Mouse (Mus musculus): ENCODE data around the gene Morc1. TPM values are rescaled to one million over a fixed set of nuclear protein-coding genes. Genes with fewer than 3 reads are reported as not detected.
A peak's percentile ranks its signal among the peaks of the same experiment; 100 is the strongest.

Morc1 gene
- under 1 TPM in 1 of 2 experiments, not detected in 1; 0.25 TPM for total RNA-seq (2021)
- long read RNA-seq, experiment 1 = 0 reads
- long read RNA-seq, experiment 2, partial matches to known transcripts = 0 of 1 reads
- long read RNA-seq, experiment 2, other reads (novel, unspliced or antisense) = 1 of 1 reads

DNA sequence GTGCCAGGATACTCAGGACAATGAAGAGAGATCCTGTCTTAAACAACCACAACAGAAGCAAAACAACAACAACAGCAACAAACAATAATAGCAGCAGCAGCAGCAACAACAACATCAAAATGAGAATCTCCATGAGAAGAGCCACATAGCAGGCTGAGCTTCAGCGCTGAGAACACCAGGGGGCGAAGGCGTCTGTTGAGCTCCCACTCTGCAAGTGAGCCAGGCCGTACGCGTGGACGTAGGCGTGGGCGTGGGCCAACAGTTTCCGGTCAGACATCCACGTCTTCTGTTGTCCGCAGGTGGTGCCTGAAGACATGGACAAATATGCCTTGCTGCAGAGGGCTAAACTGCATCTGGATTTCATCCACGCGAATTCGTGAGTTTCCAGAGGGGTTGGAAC is at the start of gene Morc1:
Gene Morc1 (plus strand): TSS at position 211 of the 400 bp plus-strand sequence.
- no peak for DNase-seq (ENCODE audit: low spot score in 2 of 2)

GRCm38 (mm10) chr16:48383582-48384257 is 47.3 kb upstream of the Morc1 start:
- no peak for DNase-seq (ENCODE audit: low spot score in 2 of 2)

- DNase-seq (ENCODE audit: low spot score in 2 of 2) = peak; percentile 19 to 65
These were observed 44.1 kb upstream of the Morc1 start for GRCm38 (mm10) chr16:48386982-48387381.

GRCm38 (mm10) chr16:48395278-48395677 is 35.8 kb upstream of the Morc1 start:
- no peak for DNase-seq (ENCODE audit: low spot score in 2 of 2)

- DNase-seq (ENCODE audit: low spot score in 2 of 2) = no peak
These were observed 28.1 kb upstream of the Morc1 start for GRCm38 (mm10) chr16:48402963-48403362.

DNA sequence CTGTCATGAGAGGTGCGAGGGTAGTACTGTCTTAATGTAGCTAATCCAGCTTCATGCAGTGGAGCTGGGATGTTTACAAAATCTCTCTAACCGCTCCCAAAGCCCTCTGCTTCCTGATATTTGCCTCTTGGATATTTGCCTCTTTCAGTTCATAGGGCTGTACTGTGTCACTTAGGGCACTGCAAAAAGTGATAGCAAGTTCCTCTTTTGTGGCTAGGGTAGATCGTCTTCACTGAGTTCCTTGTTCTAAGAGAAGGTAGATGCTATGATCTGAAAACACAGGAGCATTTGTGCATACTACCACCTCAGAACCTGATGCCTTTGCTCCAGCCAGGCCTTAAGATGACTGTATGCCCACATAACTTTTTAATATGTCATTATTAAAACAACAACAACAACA is 27.6 kb upstream of the Morc1 start:
- no peak for DNase-seq (ENCODE audit: low spot score in 2 of 2)

DNA sequence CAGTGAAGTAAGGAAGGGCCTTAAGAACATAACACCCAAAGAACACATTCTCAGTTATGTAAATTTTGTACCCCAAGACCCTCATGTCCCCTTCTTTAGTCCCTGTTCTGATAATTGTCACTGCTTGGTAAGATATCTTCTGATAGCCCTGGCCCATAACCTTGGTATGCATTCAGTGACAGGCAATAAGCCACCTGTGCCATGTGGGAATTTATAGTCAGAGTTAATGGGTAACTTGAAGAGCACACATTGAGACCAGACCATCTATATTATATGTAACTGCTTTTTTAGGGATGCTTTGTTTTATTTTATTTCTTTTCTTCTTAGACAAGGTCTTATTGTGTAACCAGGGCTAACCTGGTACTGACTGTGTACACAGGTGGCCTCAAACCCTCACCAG is 27.0 kb upstream of the Morc1 start:
- no peak for DNase-seq (ENCODE audit: low spot score in 2 of 2)

DNA sequence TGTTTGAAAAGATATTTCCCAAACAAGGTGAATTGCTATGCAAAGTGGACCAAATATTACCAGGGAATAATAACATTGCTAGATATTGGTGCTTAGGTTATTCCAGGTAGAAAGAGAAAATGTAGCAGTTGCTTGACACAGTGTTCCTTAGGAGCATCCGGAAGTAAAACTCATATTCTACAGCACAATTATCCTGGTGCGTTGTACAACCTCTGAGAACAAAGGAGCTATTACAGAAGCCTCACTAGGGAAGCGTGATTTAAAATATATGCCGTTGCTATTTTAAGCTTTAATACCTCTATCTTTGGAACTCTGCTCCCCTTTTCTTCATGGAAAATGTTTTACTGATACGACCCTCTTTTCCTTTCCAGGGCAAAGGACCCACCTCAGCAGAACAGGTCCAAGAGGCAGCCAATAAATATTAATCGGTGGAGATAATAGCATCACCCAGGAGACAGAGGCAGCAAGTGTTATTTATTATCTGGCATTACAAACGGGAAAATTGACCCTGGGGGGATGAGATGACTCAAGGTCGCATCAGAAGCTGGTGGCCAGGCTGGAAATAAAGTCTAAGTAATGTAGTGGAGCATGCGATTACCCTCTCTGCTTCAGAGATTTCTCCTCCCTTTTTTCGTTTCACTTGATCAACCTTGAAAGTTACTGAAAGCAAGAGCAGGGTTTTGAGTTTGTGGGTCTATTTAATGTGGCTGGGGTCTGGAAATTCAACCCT is 25.2 kb upstream of the Morc1 start:
- DNase-seq (ENCODE audit: low spot score in 2 of 2) = no peak

- DNase-seq (ENCODE audit: low spot score in 2 of 2) = no peak
These were observed 21.5 kb upstream of the Morc1 start for GRCm38 (mm10) chr16:48409580-48409979.

GRCm38 (mm10) chr16:48410125-48410524 is 20.9 kb upstream of the Morc1 start:
- no peak for DNase-seq (ENCODE audit: low spot score in 2 of 2)

DNA sequence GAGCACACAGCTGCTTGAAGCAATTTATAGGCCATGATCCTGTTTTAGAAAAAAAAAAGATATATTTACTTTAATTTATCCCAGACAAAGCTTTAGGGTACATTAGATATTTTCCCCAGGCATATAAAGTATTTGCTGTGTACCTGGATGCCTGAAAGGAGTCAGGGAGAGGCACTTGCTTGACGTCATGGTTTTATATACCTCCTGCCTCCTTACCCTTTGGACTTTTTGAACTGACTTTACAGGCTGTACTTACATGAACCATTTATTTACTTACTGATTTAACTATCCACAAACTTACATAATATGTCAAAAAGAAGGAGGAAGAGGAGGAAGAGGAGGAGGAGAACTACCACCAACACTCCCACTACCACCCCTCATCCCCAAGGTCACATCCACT is 18.8 kb upstream of the Morc1 start, which contains the start of gene Gm5485:
Gene Gm5485 (minus strand): TSS at position 171 of the 400 bp plus-strand sequence.
- DNase-seq (ENCODE audit: low spot score in 2 of 2) = no peak

DNA sequence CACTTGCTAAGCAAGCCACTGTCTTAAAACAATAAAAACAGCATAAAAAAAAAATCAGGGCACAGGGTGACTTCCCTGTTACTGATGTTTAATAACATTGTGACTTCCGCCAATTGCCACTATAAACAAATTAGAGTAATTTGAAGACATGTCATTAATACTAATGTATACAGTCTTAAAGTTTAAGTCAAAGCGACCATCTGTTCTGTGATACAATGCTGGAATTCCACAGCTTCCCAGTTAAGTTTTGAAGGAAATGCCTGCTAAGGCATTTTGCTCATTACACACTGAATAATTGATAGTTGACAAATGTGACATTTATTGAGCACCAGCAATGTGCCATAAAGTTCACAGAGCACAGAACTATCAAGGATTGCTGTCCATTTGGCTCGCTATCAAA is 12.5 kb upstream of the Morc1 start:
- no peak for DNase-seq (ENCODE audit: low spot score in 2 of 2)

- DNase-seq (ENCODE audit: low spot score in 2 of 2) = no peak
These were observed 12.0 kb upstream of the Morc1 start for GRCm38 (mm10) chr16:48419035-48419434.

- DNase-seq (ENCODE audit: low spot score in 2 of 2) = no peak
These were observed 8.5 kb upstream of the Morc1 start for GRCm38 (mm10) chr16:48422501-48422900.

DNA sequence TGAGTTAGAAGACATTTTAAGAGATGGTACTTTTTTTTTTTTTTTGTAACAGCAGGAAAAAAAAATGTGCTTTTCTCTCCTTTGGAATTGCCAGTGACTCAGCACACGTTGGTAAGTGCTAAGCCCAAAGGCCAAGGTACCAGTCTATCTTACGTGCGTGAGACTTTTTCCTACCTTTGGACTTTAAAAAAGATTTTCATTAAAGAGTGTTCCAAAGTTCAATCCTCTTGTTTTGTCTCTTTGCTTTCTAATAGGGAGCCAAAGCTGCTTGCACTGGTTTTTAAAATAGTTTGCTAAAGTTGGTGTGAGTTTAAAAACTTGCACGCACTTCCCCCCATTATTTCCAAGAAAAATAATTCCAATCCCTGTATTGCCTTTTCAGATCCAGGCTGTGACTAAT is 7.0 kb upstream of the Morc1 start:
- DNase-seq (ENCODE audit: low spot score in 2 of 2) = no peak

DNA sequence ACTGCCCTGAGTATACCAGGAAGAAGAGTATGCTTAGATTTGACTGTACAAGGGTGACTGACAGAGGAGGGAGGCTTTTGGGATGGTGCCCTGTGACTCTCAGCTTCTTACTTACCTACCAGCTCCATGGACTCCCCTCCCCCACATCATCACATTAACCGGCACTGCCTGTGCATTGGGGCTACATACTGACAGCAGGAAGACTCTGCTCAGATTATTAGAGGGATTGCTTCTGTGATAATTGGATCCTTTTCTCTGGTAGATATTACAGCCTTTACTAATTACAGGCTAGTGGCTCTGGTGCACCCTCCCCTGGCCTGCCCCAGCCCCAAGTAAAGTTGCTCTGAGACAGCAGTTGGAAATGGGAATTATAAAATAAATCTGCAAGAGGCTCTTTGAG is 1.6 kb upstream of the Morc1 start:
- DNase-seq (ENCODE audit: low spot score in 2 of 2) = no peak

DNA sequence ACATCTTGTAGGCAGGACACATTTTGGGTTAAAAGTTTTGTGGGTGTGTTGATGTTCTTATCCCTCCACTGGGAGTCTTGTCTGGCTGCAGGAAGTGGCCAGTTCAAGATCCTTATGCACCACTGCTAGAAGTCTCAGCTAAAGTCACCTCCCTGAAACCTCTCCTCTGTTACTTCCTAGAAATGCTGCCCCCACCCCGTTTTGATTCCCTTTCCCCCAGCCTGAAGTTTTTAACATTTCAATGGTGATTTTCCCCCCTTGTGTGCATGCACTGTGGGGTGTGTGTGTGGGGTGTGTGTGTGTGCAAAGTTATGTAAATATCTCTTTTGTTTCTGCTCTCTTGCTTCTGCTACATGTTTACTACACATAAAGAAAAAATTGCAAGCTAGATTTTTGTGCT is 4.4 kb downstream of the Morc1 start:
- DNase-seq (ENCODE audit: low spot score in 2 of 2) = no peak

DNA sequence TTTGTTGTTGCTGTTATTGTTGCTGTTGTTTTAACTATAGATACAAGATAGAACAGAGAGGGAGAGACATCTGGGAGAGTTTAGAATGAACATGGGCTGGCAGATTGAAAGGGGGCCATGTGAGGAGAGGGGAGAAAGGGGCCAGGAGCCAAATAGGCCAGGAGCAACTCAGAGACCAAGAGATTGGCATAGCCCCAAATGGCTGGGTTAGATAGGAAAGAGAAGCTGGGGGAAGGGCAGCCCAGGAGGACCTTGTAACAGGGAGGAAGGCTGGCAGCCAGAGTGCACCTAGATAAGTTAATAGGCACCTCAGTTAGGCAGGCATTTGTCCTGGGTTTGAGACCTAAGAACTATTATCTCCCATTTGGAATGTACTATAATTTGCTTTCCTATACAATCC is 6.4 kb downstream of the Morc1 start:
- no peak for DNase-seq (ENCODE audit: low spot score in 2 of 2)

GRCm38 (mm10) chr16:48444589-48444988 is 13.6 kb downstream of the Morc1 start:
- DNase-seq (ENCODE audit: low spot score in 2 of 2) = no peak

- DNase-seq (ENCODE audit: low spot score in 2 of 2) = no peak
These were observed 15.3 kb downstream of the Morc1 start for GRCm38 (mm10) chr16:48446161-48446925.

GRCm38 (mm10) chr16:48453264-48453663 is 22.2 kb downstream of the Morc1 start:
- DNase-seq (ENCODE audit: low spot score in 2 of 2) = no peak

DNA sequence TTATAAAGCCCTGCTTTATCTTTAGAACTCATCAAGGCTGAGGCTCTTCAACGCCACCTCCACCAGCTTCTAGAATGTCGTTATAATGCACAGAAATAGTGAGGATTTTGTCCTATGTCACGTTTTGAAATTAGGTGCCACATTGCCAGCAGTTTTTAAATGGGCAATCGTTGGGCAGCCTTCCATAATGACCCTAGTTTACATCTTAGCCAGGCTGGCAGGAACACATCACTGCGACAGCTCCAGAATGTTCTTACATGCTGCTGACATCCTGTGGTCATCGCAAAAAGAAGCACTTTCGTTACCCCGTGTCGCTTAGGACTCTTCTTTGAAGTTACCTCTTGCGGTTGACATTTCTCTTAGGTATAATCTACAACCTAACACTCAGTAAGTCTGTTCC is 42.4 kb downstream of the Morc1 start:
- DNase-seq (ENCODE audit: low spot score in 2 of 2) = no peak

All from layer of hippocampus, postnatal 14 days (tissue).